Mouse (Mus musculus) ES-Bruce4 (cell line): Measurements from ENCODE around the gene Tmem203. TPM values are rescaled to one million over a fixed set of nuclear protein-coding genes. Genes with fewer than 3 reads are reported as not detected.

Source experiments
- H3K27ac ChIP-seq: 2 replicates; pipeline ENCODE4 v1.5.1; 2012; ENCODE audit warnings: low read length, inconsistent platforms; ENCODE audit not compliant: insufficient read depth
- H3K27me3 ChIP-seq: 2 replicates; pipeline ENCODE4 v1.6.1; 2012; ENCODE audit warnings: mild to moderate bottlenecking, low read length, inconsistent platforms; ENCODE audit not compliant: control insufficient read depth, poor library complexity, insufficient read depth, severe bottlenecking
- H3K36me3 ChIP-seq: 2 replicates; pipeline ENCODE4 v1.6.1; 2012; ENCODE audit warnings: inconsistent platforms, mild to moderate bottlenecking, low read length, moderate library complexity; ENCODE audit not compliant: control insufficient read depth, poor library complexity, insufficient read depth, severe bottlenecking
- H3K4me1 ChIP-seq: one replicate; pipeline ENCODE4 v1.8.1; 2011; ENCODE audit warnings: low read length; ENCODE audit not compliant: control insufficient read depth, insufficient read depth
- H3K4me3 ChIP-seq: 2 replicates; pipeline ENCODE4 v1.5.1; 2011; ENCODE audit warnings: low read depth, mild to moderate bottlenecking, low read length
- H3K9ac ChIP-seq: 2 replicates; pipeline ENCODE4 v1.6.1; 2012; ENCODE audit warnings: low read depth, mild to moderate bottlenecking, inconsistent platforms; ENCODE audit not compliant: poor library complexity, severe bottlenecking
- H3K9me3 ChIP-seq: replicated peaks from 2 replicates; pipeline ENCODE4 v1.6.1; 2012; ENCODE audit warnings: mild to moderate bottlenecking, low read length, inconsistent platforms; ENCODE audit not compliant: control insufficient read depth, poor library complexity, insufficient read depth, severe bottlenecking
- CTCF ChIP-seq: IDR thresholded peaks from one replicate; pipeline ENCODE4 v1.8.1; 2011; ENCODE audit warnings: low read depth, low read length
- EP300 ChIP-seq: IDR thresholded peaks from 2 replicates; pipeline ENCODE4 v1.6.1; 2011; ENCODE audit warnings: low read depth, low read length; ENCODE audit not compliant: insufficient read depth
- POLR2A ChIP-seq: IDR thresholded peaks from one replicate; pipeline ENCODE4 v1.8.1; 2011; ENCODE audit warnings: low read length; ENCODE audit not compliant: insufficient read depth
- polyA plus RNA-seq: library from polyadenylated mRNA; stranded (reverse); fragments of >200 nt; gene quantifications from 2 replicates; pipeline ENCODE4 v1.2.4, GENCODE M21; 2011; ENCODE audit warnings: low read depth; ENCODE audit not compliant: missing spikeins, insufficient read depth, insufficient read length

The Tmem203 gene
- polyA plus RNA-seq, 1 experiment = 7.6 TPM

DNA sequence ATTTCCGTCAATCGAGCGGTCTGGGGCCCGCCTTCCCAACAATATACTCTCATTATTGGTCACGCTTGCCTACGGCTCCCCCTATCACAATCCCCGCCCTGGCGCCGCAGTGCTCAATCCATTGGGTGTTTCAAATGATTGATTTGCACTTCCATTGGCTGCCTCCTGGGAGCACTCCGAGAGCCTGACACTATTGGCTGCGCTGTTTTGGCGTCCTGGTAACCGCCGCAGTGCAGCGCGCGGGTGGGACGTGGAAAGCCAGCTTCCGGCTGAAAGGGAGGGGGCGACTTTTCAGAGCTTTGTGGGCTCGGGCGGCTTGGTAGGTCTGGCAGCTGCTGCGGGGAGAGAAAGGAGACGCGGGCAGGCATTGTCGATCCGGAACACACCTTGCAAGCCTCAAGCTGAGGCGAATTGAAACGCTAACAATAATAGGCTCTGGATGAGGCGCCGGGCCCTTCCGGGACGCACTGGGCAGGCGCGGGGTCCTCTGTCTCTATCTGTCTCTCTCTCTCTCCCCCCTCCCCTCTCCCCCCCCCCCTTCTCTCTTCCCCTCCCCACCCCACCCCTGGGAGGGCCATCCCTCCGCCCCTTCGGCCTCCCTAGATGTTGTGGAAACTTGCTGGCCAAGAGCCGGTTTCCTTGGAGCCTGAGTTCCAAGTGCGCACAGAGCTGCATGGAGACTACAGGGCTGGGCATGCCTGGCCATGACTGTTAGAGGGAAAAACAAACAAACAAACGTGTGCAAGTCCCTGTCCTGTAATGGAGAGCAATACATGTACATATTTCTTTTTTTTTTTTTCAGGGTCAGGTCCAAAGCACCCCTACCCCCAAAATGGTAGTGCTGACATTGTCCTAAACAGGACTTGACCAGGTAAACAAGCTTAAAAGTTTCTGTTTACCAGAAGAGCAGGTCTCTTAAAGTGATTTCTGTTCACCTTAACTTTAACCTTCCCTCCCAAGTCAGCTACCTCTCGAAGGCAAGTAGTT, 30.2 kb upstream of the Tmem203 start:
- no peaks in the 10 kb centered on the region for H3K4me1 ChIP-seq
- H3K27me3 ChIP-seq = no peaks in the 10 kb centered on the region
- H3K27ac ChIP-seq = peak overlapping the region; percentile 98
- H3K9me3 ChIP-seq = no peaks in the 10 kb centered on the region
- TF ChIP-seq CTCF = no peak
- peak; percentile 45 for TF ChIP-seq POLR2A
- TF ChIP-seq EP300 = 0 out of 2 replicates have a peak, but pooled peaks have one; percentile 15
- H3K9ac ChIP-seq = peak overlapping the region; percentile 76
- H3K36me3 ChIP-seq = peaks cover 14% of the 10 kb centered on the region
- H3K4me3 ChIP-seq = peak overlapping the region; percentile 91

DNA sequence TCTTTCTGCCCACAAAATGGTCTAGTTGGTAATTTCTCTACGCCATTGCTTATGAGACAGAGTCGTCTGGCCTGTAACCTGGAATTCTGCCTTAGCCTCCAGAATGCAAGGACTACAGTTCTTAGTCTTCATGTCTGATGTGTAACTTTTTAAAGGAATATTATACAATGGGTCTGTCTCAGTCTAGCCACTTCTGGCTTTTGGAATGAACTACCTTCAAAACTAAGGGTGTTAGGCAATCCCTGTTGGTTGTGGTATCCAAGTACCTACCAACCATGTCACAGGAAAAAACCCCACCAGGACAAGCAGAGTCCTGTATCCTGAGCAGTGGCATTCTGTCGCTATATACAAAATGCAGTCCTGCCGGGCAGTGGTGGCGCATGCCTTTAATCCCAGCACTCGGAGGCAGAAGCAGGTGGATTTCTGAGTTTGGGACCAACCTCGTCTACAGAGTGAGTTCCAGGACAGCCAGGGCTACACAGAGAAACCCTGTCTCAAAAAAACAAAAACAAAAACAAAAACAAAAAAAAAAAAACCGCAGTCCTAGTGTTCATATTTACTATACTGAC, 29.3 kb upstream of the Tmem203 start:
- peaks cover 14% of the 10 kb centered on the region for H3K36me3 ChIP-seq
- no peak overlapping the region for H3K4me3 ChIP-seq
- TF ChIP-seq CTCF (no peak), POLR2A (no peak), EP300 (no peak)
- peak overlapping the region; percentile 76 for H3K9ac ChIP-seq
- no peaks in the 10 kb centered on the region for H3K9me3 ChIP-seq
- peak overlapping the region; percentile 98 for H3K27ac ChIP-seq
- no peaks in the 10 kb centered on the region for H3K4me1 ChIP-seq
- H3K27me3 ChIP-seq = no peaks in the 10 kb centered on the region

DNA sequence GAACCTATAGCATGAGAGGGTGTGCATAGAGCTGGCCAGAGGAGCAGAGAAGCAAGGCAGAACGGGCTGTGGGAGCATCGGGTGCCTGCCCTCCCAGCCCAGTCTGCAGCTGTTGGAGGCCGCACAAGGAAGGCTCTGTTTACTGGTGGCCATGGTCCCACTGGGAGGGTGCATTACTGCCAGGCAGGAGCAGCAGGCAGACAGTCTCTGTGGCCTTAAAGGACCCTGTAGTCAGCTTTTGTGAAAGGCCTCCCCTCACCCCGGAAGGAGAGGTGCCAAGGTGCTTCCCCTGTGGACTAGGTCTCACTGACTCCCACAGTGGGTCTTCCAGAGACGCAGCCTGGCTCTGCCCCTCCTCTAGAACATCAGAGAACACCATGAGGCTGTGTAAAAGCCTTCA, 28.4 kb upstream of the Tmem203 start:
- no peaks in the 10 kb centered on the region for H3K27me3 ChIP-seq
- H3K27ac ChIP-seq = no peak overlapping the region
- no peak overlapping the region for H3K9ac ChIP-seq
- no peaks in the 10 kb centered on the region for H3K4me1 ChIP-seq
- H3K9me3 ChIP-seq = no peaks in the 10 kb centered on the region
- H3K36me3 ChIP-seq = peaks cover 10% of the 10 kb centered on the region
- no peak overlapping the region for H3K4me3 ChIP-seq
- TF ChIP-seq POLR2A (no peak), CTCF (no peak), EP300 (no peak)

DNA sequence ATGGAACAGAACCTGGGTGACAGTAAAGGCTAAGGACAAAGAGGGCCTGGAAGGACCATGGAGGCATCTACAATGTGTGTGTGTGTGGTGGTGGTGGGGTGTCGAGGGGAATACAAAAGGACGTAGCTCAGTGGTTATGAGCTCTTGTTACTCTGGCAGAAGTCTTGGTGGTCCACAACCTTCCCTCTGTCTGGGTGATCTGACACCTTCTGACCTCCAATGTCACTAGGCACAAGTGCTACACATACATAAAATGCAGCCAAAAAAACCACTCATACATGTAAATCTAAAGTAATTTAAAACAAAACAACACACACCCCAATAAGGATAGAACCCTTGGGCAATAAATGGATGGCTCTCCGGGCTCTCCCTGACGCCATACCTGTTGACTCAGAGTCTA, 27.8 kb upstream of the Tmem203 start:
- Histone ChIP-seq H3K27ac (no peak overlapping the region), H3K4me1 (no peaks in the 10 kb centered on the region), H3K9ac (no peak overlapping the region), H3K4me3 (no peak overlapping the region), H3K27me3 (no peaks in the 10 kb centered on the region), H3K36me3 (peaks cover 9% of the 10 kb centered on the region), H3K9me3 (no peaks in the 10 kb centered on the region)
- TF ChIP-seq POLR2A (no peak), EP300 (no peak), CTCF (no peak)

GRCm38 (mm10) chr2:25228431-25228889, 26.8 kb upstream of the Tmem203 start:
- Histone ChIP-seq H3K9ac (peak overlapping the region; percentile 19), H3K4me3 (peak overlapping the region; percentile 46), H3K27me3 (no peaks in the 10 kb centered on the region), H3K9me3 (no peaks in the 10 kb centered on the region), H3K4me1 (no peaks in the 10 kb centered on the region), H3K27ac (peak overlapping the region; percentile 64), H3K36me3 (peaks cover 5% of the 10 kb centered on the region)
- TF ChIP-seq POLR2A (peak; percentile 22), EP300 (peak; percentile 56; the same call in 1 of the 2 replicates), CTCF (peak; percentile 89)
